Mouse (Mus musculus) lung, adult 2 months (tissue): ENCODE measurements at regions not wholly inside any gene's neighbourhood (a gene's known extent, or its start where the extent isn't known, plus 50 kb on each side); places are given as distances from the start of the nearest gene placed in this dataset.

Experiments used
- CTCF ChIP-seq: fragments of 200-500 bp; IDR thresholded peaks from 2 replicates; pipeline ENCODE4 v1.5.1; 2011; ENCODE audit warnings: mild to moderate bottlenecking, low read length, control low read depth; ENCODE audit not compliant: insufficient read depth
- POLR2A ChIP-seq: fragments of 200-500 bp; IDR thresholded peaks from 2 replicates; pipeline ENCODE4 v1.6.1; 2011; ENCODE audit warnings: low read depth, mild to moderate bottlenecking, control low read depth, low read length, borderline replicate concordance; ENCODE audit errors: extremely low read depth

DNA sequence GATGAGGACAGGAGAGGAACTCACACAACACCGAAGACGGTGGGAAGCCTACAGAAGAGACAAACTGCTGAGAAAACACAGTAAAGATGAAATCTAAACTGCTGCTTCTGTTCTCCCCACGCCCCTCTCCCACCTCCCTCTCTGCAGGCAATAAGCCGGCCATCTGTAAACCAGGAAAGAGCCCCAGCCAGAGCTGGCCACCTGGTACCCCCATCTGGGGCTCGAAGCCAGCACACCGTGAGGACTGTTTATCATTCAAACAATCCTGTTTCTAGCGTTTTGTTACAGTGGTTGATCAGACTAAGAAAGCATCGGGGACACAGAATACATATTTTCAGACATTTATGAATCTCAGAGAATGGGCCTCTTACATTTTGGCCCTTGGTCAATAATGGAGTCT is 270.0 kb upstream of the 9630041A04Rik start:
- TF ChIP-seq CTCF (no peak), POLR2A (no peak)
